Mouse (Mus musculus) MEL (cell line): Measurements from ENCODE around the gene Rhof. TPM values are rescaled to one million over a fixed set of nuclear protein-coding genes. Genes with fewer than 3 reads are reported as not detected.

ENCODE experiments used
- DNase-seq: peaks from one replicate; pipeline ENCODE4 v3.0.0; 2011; ENCODE audit warnings: low read depth, low spot score
- H3K27ac ChIP-seq: 2 replicates; pipeline ENCODE4 v1.5.1; 2012; ENCODE audit warnings: low read depth, mild to moderate bottlenecking, control low read depth, low read length, moderate library complexity; ENCODE audit not compliant: control insufficient read depth
- H3K27me3 ChIP-seq, 2 experiments: fragments of 150-350 bp in 1 of 2; sonication (generic) in 1 of 2; 2 replicates each; pipeline ENCODE4 v1.6.1; 2012; ENCODE audit warnings: low read length in 2 of 2, mild to moderate bottlenecking in 2 of 2, improper control_type of control experiment in 1 of 2, moderate library complexity in 1 of 2; ENCODE audit not compliant: insufficient read depth in 2 of 2, control insufficient read depth in 1 of 2
- H3K36me3 ChIP-seq, 2 experiments: 2 replicates each; pipeline ENCODE4 v1.6.1; 2012 to 2014; ENCODE audit warnings: low read length in 2 of 2, improper control_type of control experiment in 1 of 2, inconsistent platforms in 1 of 2, mild to moderate bottlenecking in 1 of 2; ENCODE audit not compliant: insufficient read depth in 2 of 2, control insufficient read depth in 1 of 2
- H3K4me1 ChIP-seq, 2 experiments: fragments of 150-350 bp in 1 of 2; sonication (generic) in 1 of 2; 2 replicates each; pipeline ENCODE4 v1.6.1; 2012; ENCODE audit warnings: low read length in 2 of 2, improper control_type of control experiment in 1 of 2, mild to moderate bottlenecking in 1 of 2; ENCODE audit not compliant: insufficient read depth in 2 of 2, control insufficient read depth in 1 of 2
- H3K4me3 ChIP-seq, 2 experiments: fragments of 150-350 bp in 1 of 2; sonication (generic) in 1 of 2; 2 replicates each; pipeline ENCODE4 v1.5.1; 2012; ENCODE audit warnings: low read depth in 2 of 2, low read length in 2 of 2, mild to moderate bottlenecking in 2 of 2, moderate library complexity in 2 of 2, control low read depth in 1 of 2, improper control_type of control experiment in 1 of 2; ENCODE audit not compliant: control insufficient read depth in 1 of 2, insufficient read depth in 1 of 2
- H3K79me2 ChIP-seq: 2 replicates; pipeline ENCODE4 v1.6.1; 2012; ENCODE audit warnings: mild to moderate bottlenecking, low read length, moderate library complexity; ENCODE audit not compliant: control insufficient read depth, poor library complexity, insufficient read depth
- H3K9ac ChIP-seq: 2 replicates; pipeline ENCODE4 v1.6.1; 2012; ENCODE audit warnings: low read depth, mild to moderate bottlenecking, control low read depth, low read length, moderate library complexity; ENCODE audit not compliant: control insufficient read depth, poor library complexity, severe bottlenecking
- H3K9me3 ChIP-seq: fragments of 150-350 bp; sonication (generic); replicated peaks from 2 replicates; pipeline ENCODE4 v1.6.1; 2012; ENCODE audit warnings: mild to moderate bottlenecking, low read length, improper control_type of control experiment, moderate library complexity; ENCODE audit not compliant: insufficient read depth
- BHLHE40 ChIP-seq: IDR thresholded peaks from 2 replicates; pipeline ENCODE4 v1.6.1; 2012; ENCODE audit warnings: low read depth, mild to moderate bottlenecking, inconsistent platforms, low read length, improper control_type of control experiment, borderline replicate concordance
- CHD1 ChIP-seq: IDR thresholded peaks from 2 replicates; pipeline ENCODE4 v1.6.1; 2012; ENCODE audit warnings: low read depth, mild to moderate bottlenecking, inconsistent platforms, low read length, improper control_type of control experiment
- CTCF ChIP-seq, 3 experiments: IDR thresholded peaks in 2 of 3; conservative IDR thresholded peaks in 1 of 3; 2 replicates each; pipeline ENCODE4 v1.5.1; 2011 to 2012; ENCODE audit warnings: low read length in 3 of 3, low read depth in 2 of 3, mild to moderate bottlenecking in 2 of 3, improper control_type of control experiment in 1 of 3, inconsistent platforms in 1 of 3, mixed read lengths in 1 of 3, moderate library complexity in 1 of 3; ENCODE audit not compliant: control insufficient read depth in 1 of 3, insufficient read depth in 1 of 3, poor library complexity in 1 of 3, severe bottlenecking in 1 of 3
- E2F4 ChIP-seq: IDR thresholded peaks from 2 replicates; pipeline ENCODE4 v1.6.1; 2011; ENCODE audit warnings: low read depth, low read length, improper control_type of control experiment, borderline replicate concordance
- EP300 ChIP-seq, 2 experiments: IDR thresholded peaks; 2 replicates each; pipeline ENCODE4 v1.6.1; 2011; ENCODE audit warnings: improper control_type of control experiment in 2 of 2, low read length in 2 of 2, low read depth in 1 of 2, mild to moderate bottlenecking in 1 of 2
- ETS1 ChIP-seq: IDR thresholded peaks from 2 replicates; pipeline ENCODE4 v1.6.1; 2012; ENCODE audit warnings: low read depth, mild to moderate bottlenecking, inconsistent platforms, low read length, improper control_type of control experiment, moderate library complexity
- GABPA ChIP-seq: IDR thresholded peaks from 2 replicates; pipeline ENCODE4 v1.6.1; 2012; ENCODE audit warnings: low read depth, mild to moderate bottlenecking, inconsistent platforms, low read length, improper control_type of control experiment, moderate library complexity
- GATA1 ChIP-seq: IDR thresholded peaks from 2 replicates; pipeline ENCODE4 v1.6.1; 2011; ENCODE audit warnings: low read depth, low read length, improper control_type of control experiment
- HCFC1 ChIP-seq: IDR thresholded peaks from 2 replicates; pipeline ENCODE4 v1.6.1; 2012; ENCODE audit warnings: low read depth, mild to moderate bottlenecking, inconsistent platforms, low read length, improper control_type of control experiment, moderate library complexity
- JUND ChIP-seq: IDR thresholded peaks from 2 replicates; pipeline ENCODE4 v1.6.1; 2011; ENCODE audit warnings: low read depth, mild to moderate bottlenecking, improper control_type of control experiment, low read length
- MAFK ChIP-seq: IDR thresholded peaks from 2 replicates; pipeline ENCODE4 v1.6.1; 2011; ENCODE audit warnings: low read depth, mild to moderate bottlenecking, low read length, improper control_type of control experiment, borderline replicate concordance
- MAX ChIP-seq: IDR thresholded peaks from 2 replicates; pipeline ENCODE4 v1.6.1; 2011; ENCODE audit warnings: low read length, improper control_type of control experiment
- MAZ ChIP-seq: IDR thresholded peaks from 2 replicates; pipeline ENCODE4 v1.6.1; 2012; ENCODE audit warnings: low read depth, mild to moderate bottlenecking, inconsistent platforms, low read length, improper control_type of control experiment
- MXI1 ChIP-seq: IDR thresholded peaks from 2 replicates; pipeline ENCODE4 v1.6.1; 2011; ENCODE audit warnings: mild to moderate bottlenecking, low read depth, low read length, improper control_type of control experiment
- MYC ChIP-seq: IDR thresholded peaks from 2 replicates; pipeline ENCODE4 v1.6.1; 2011; ENCODE audit warnings: low read depth, mild to moderate bottlenecking, low read length, improper control_type of control experiment, moderate library complexity
- NELFE ChIP-seq: IDR thresholded peaks from 2 replicates; pipeline ENCODE4 v1.6.1; 2011; ENCODE audit warnings: low read depth, low read length, improper control_type of control experiment
- POLR2A ChIP-seq, 2 experiments: IDR thresholded peaks; 2 replicates each; pipeline ENCODE4 v1.6.1; 2011 to 2012; ENCODE audit warnings: low read length in 2 of 2, mild to moderate bottlenecking in 2 of 2, control low read depth in 1 of 2, improper control_type of control experiment in 1 of 2, low read depth in 1 of 2, moderate library complexity in 1 of 2; ENCODE audit not compliant: control insufficient read depth in 1 of 2, insufficient read depth in 1 of 2, poor library complexity in 1 of 2
- RAD21 ChIP-seq: IDR thresholded peaks from 2 replicates; pipeline ENCODE4 v1.6.1; 2011; ENCODE audit warnings: mild to moderate bottlenecking, low read depth, low read length, improper control_type of control experiment
- RCOR1 ChIP-seq: IDR thresholded peaks from 2 replicates; pipeline ENCODE4 v1.6.1; 2012; ENCODE audit warnings: low read depth, mild to moderate bottlenecking, inconsistent platforms, low read length, improper control_type of control experiment
- SIN3A ChIP-seq: IDR thresholded peaks from 2 replicates; pipeline ENCODE4 v1.6.1; 2012; ENCODE audit warnings: low read length, improper control_type of control experiment, inconsistent platforms
- SMC3 ChIP-seq: IDR thresholded peaks from 2 replicates; pipeline ENCODE4 v1.6.1; 2011; ENCODE audit warnings: low read depth, low read length, improper control_type of control experiment
- TAL1 ChIP-seq: IDR thresholded peaks from 2 replicates; pipeline ENCODE4 v1.6.1; 2012; ENCODE audit warnings: mild to moderate bottlenecking, inconsistent platforms, low read length, moderate library complexity, mixed read lengths
- TBP ChIP-seq: IDR thresholded peaks from 2 replicates; pipeline ENCODE4 v1.8.0; 2011; ENCODE audit warnings: low read depth, low read length, improper control_type of control experiment
- TCF12 ChIP-seq: IDR thresholded peaks from 2 replicates; pipeline ENCODE4 v1.6.1; 2014; ENCODE audit warnings: low read depth, mild to moderate bottlenecking, inconsistent platforms, low read length, improper control_type of control experiment, moderate library complexity
- UBTF ChIP-seq: IDR thresholded peaks from 2 replicates; pipeline ENCODE4 v1.6.1; 2012; ENCODE audit warnings: low read depth, mild to moderate bottlenecking, inconsistent platforms, low read length, improper control_type of control experiment, moderate library complexity, borderline replicate concordance; ENCODE audit not compliant: insufficient read depth
- USF2 ChIP-seq, 2 experiments: IDR thresholded peaks; 2 replicates each; pipeline ENCODE4 v1.6.1; 2011 to 2012; ENCODE audit warnings: improper control_type of control experiment in 2 of 2, low read length in 2 of 2, borderline replicate concordance in 1 of 2, inconsistent platforms in 1 of 2, low read depth in 1 of 2, mild to moderate bottlenecking in 1 of 2; ENCODE audit not compliant: insufficient read depth in 1 of 2
- ZC3H11A ChIP-seq: IDR thresholded peaks from 2 replicates; pipeline ENCODE4 v1.6.1; 2012; ENCODE audit warnings: low read depth, mild to moderate bottlenecking, inconsistent platforms, low read length, improper control_type of control experiment
- ZKSCAN1 ChIP-seq: IDR thresholded peaks from 2 replicates; pipeline ENCODE4 v1.6.1; 2012; ENCODE audit warnings: low read depth, mild to moderate bottlenecking, inconsistent platforms, low read length, improper control_type of control experiment, moderate library complexity
- ZMIZ1 ChIP-seq: IDR thresholded peaks from 2 replicates; pipeline ENCODE4 v1.6.1; 2012; ENCODE audit warnings: low read depth, mild to moderate bottlenecking, inconsistent platforms, low read length, improper control_type of control experiment, moderate library complexity
- ZNF384 ChIP-seq: IDR thresholded peaks from 2 replicates; pipeline ENCODE4 v1.6.1; 2012; ENCODE audit warnings: low read depth, mild to moderate bottlenecking, inconsistent platforms, low read length, improper control_type of control experiment
- polyA plus RNA-seq, 2 experiments: library from polyadenylated mRNA; stranded (reverse) in 1 of 2; unstranded in 1 of 2; fragments of >175 nt in 1 of 2; fragments of >200 nt in 1 of 2; gene quantifications; 2 replicates each; pipeline versions ENCODE4 v1.2.1 to v1.2.4; 2012; ENCODE audit warnings: low replicate concordance in 2 of 2, low read depth in 1 of 2; ENCODE audit not compliant: insufficient read length in 2 of 2, insufficient read depth in 1 of 2, missing spikeins in 1 of 2
- total RNA-seq: library from RNA; depleted of rRNA; stranded (reverse); fragments of 300-350 nt; gene quantifications from 2 replicates; pipeline ENCODE4 v1.2.3, GENCODE M21; 2012

Rhof gene
- total and polyA plus RNA-seq, 3 experiments = 2.5 to 10.4 TPM; not detected in 1

GRCm38 (mm10) chr5:123156763-123157162, 24.3 kb upstream of the Rhof start:
- H3K27me3 ChIP-seq = no peaks in the 10 kb centered on the region
- TF ChIP-seq ZC3H11A (no peak), CTCF (IDR thresholded peaks at IDR 0.05 in 2 of 3, conservative IDR thresholded peaks at IDR 0.05 in 1 of 3; ENCODE audit: control insufficient read depth in 1 of 3, insufficient read depth in 1 of 3, low read depth in 2 of 3, low read length in 3 of 3, poor library complexity in 1 of 3, severe bottlenecking in 1 of 3) (peak; percentile 59 to 77 (median 75)), SMC3 (peak; percentile 34)
- TF ChIP-seq, all 39 proteins: peak for 2
- Histone ChIP-seq H3K9me3 (no peaks in the 10 kb centered on the region), H3K79me2 (no peaks in the 10 kb centered on the region; the same call in 1 of the 2 replicates), H3K9ac (no peak overlapping the region), H3K4me1 (no peaks in the 10 kb centered on the region), H3K27ac (no peak overlapping the region), H3K4me3 (no peak overlapping the region), H3K36me3 (peaks cover 0 to 5% of the 10 kb centered on the region in 2 experiments; a peak in 2 of 4 replicates)
- DNase-seq = no peak

GRCm38 (mm10) chr5:123155425-123155824, 22.9 kb upstream of the Rhof start:
- Histone ChIP-seq H3K79me2 (peaks cover 10% of the 10 kb centered on the region), H3K36me3 (peaks cover 2 to 10% of the 10 kb centered on the region in 2 experiments), H3K9ac (no peak overlapping the region), H3K27me3 (no peaks in the 10 kb centered on the region), H3K9me3 (no peaks in the 10 kb centered on the region), H3K4me3 (no peak overlapping the region), H3K27ac (no peak overlapping the region), H3K4me1 (peaks cover 0 to 7% of the 10 kb centered on the region in 2 experiments; a peak in 2 of 4 replicates)
- 0 out of 2 replicates have a peak, but pooled peaks have one; percentile 20 for TF ChIP-seq ETS1
- TF ChIP-seq GABPA = no peak
- peak; percentile 48; the same call in 1 of the 2 replicates for TF ChIP-seq ZNF384
- 0 out of 2 replicates have a peak, but pooled peaks have one; percentile 23 for TF ChIP-seq TBP
- no peak for TF ChIP-seq ZKSCAN1
- no peak for TF ChIP-seq USF2 (IDR thresholded peaks at IDR 0.05; ENCODE audit: borderline replicate concordance in 1 of 2, insufficient read depth in 1 of 2, low read depth in 1 of 2, low read length in 2 of 2)
- no peak for TF ChIP-seq UBTF
- TF ChIP-seq TCF12 = no peak
- TF ChIP-seq JUND = 0 out of 2 replicates have a peak, but pooled peaks have one; percentile 44
- TF ChIP-seq MAFK = no peak
- peak; percentile 91 for TF ChIP-seq SMC3
- no peak for TF ChIP-seq POLR2A (IDR thresholded peaks at IDR 0.05; ENCODE audit: control insufficient read depth in 1 of 2, insufficient read depth in 1 of 2, low read depth in 1 of 2, low read length in 2 of 2, poor library complexity in 1 of 2)
- 0 out of 2 replicates have a peak, but pooled peaks have one; percentile 27 for TF ChIP-seq MXI1
- no peak for TF ChIP-seq E2F4
- TF ChIP-seq TAL1 = no peak
- peak; percentile 47; the same call in 1 of the 2 replicates for TF ChIP-seq MYC
- peak; percentile 80 for TF ChIP-seq RAD21
- TF ChIP-seq GATA1 = no peak
- no peak for TF ChIP-seq EP300 (IDR thresholded peaks at IDR 0.05; ENCODE audit: low read depth in 1 of 2, low read length in 2 of 2)
- no peak for TF ChIP-seq HCFC1
- TF ChIP-seq NELFE = no peak
- 0 out of 2 replicates have a peak, but pooled peaks have one; percentile 13 for TF ChIP-seq MAX
- no peak for TF ChIP-seq CHD1
- no peak for TF ChIP-seq ZMIZ1
- TF ChIP-seq MAZ = 0 out of 2 replicates have a peak, but pooled peaks have one; percentile 28
- no peak for TF ChIP-seq BHLHE40
- TF ChIP-seq SIN3A = peak; percentile 72
- TF ChIP-seq RCOR1 = no peak
- peak; percentile 79 to 92 (median 85) for TF ChIP-seq CTCF (IDR thresholded peaks at IDR 0.05 in 2 of 3, conservative IDR thresholded peaks at IDR 0.05 in 1 of 3; ENCODE audit: control insufficient read depth in 1 of 3, insufficient read depth in 1 of 3, low read depth in 2 of 3, low read length in 3 of 3, poor library complexity in 1 of 3, severe bottlenecking in 1 of 3)
- TF ChIP-seq ZC3H11A = peak; percentile 91
- DNase-seq = peak; percentile 88
